Mouse (Mus musculus): ENCODE measurements around the gene Vamp8. TPM values are rescaled to one million over a fixed set of nuclear protein-coding genes. Genes with fewer than 3 reads are reported as not detected.
A peak's percentile ranks its signal among the peaks of the same experiment; 100 is the strongest.

The Vamp8 gene
- polyA plus RNA-seq, 1 experiment = 21.6 TPM

DNA sequence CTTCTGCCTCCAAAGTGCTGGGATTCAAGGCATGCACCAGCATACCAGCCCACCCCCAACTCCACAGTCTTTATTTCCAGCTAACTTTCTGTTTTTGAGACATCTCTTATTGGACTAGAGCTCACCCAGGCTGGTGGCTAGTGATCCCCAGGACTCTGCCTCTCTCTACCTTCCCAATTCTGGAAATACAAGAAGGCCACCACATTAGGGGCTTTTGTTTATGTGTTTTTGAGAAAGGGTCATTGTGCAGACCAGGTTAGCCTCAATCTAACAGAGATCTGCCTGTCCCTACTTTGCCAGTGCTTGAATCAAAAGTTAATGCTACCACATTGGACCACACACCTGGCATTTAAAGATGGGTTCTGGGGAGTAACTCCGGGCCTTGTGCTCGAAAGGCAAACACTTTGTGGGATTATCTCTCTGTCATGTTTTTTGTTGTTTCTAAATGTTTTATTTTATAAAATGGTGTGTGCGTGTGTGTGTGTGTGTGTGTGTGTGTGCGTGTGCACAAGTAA is 23.0 kb downstream of the Vamp8 start:
- no peak for DNase-seq (ENCODE audit: low read depth)
- TF ChIP-seq CTCF (IDR thresholded peaks at IDR 0.05; ENCODE audit: borderline replicate concordance, extremely low read depth, insufficient read depth, insufficient read length) (no peak), POLR2A (IDR thresholded peaks at IDR 0.05; ENCODE audit: borderline replicate concordance, extremely low read depth, insufficient read depth, insufficient read length, poor library complexity, severe bottlenecking) (no peak)

DNA sequence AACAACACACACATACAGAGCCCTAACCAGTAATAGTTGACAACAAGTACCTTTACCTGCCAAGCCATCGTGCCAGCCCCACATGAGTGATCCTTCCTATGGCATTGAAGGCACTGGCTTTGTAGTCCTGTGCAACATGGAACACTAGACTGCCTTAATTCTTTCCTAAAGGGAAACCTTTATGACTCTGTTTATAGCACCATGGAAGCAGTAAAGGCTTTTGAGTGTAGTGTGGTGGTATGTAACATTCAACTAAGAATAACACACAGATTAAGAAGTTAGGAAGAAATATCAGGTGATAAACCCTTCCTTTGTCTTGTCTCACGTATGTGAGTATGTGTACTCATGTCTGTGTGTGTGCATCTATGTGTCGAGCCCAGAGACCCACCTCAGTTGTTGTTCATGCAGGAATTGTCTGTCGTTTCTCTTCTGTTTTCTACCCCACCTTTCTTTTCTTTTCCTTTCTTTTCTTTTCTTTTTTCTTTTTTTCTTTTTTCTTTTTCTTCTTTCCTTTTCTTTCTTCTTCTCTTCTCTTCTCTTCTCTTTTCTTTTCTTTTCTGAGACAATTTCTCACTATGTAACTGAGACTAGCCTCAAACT is 23.6 kb downstream of the Vamp8 start, which contains the start of gene Rnf181:
TSS of gene Rnf181 (minus strand) at position 113 of the 600 bp plus-strand sequence.
- no peak for TF ChIP-seq POLR2A (IDR thresholded peaks at IDR 0.05; ENCODE audit: borderline replicate concordance, extremely low read depth, insufficient read depth, insufficient read length, poor library complexity, severe bottlenecking)
- TF ChIP-seq CTCF (IDR thresholded peaks at IDR 0.05; ENCODE audit: borderline replicate concordance, extremely low read depth, insufficient read depth, insufficient read length) = no peak
- no peak for DNase-seq (ENCODE audit: low read depth)

DNA sequence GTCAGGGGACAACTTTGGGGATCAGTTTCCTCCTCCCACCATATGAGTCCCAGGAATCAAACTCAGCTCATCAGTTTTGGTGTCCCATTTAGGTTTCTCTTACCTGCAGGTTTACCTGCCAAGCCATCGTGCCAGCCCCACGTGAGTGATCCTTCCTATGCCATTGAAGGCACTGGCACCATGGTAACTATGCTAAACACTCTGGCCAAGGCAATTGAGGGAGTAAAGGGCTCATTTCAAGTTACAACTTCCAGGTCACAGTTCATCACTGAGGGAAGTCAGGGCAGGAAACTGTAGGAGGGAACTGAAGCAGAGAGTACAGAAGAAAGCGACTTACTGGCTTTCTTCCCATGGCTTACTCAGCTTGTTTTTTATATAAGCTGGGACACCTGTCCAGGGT is 24.2 kb downstream of the Vamp8 start:
- TF ChIP-seq POLR2A (IDR thresholded peaks at IDR 0.05; ENCODE audit: borderline replicate concordance, extremely low read depth, insufficient read depth, insufficient read length, poor library complexity, severe bottlenecking) (no peak), CTCF (IDR thresholded peaks at IDR 0.05; ENCODE audit: borderline replicate concordance, extremely low read depth, insufficient read depth, insufficient read length) (no peak)
- no peak for DNase-seq (ENCODE audit: low read depth)

DNA sequence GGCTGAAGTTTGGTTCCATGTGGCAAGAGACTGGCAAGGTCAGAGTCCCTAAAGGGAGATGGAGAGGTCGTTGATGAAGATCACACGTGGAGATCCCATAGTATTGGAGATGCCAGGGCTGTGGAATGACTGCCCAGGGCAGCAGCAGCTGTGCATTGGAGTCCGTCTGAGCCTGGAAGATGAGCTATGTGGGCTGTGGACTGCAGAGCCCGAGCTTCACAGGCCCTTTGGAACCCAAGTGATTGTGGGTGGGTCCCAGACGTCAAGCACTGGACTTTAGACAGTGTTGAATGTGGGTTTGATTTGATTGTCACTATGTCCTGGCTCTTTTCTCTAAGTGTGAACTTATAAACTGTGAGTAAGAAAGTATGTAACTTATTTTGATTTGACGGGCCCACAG is 25.5 kb downstream of the Vamp8 start:
- TF ChIP-seq POLR2A (IDR thresholded peaks at IDR 0.05; ENCODE audit: borderline replicate concordance, extremely low read depth, insufficient read depth, insufficient read length, poor library complexity, severe bottlenecking) (no peak), CTCF (IDR thresholded peaks at IDR 0.05; ENCODE audit: borderline replicate concordance, extremely low read depth, insufficient read depth, insufficient read length) (no peak)
- DNase-seq (ENCODE audit: low read depth) = no peak

DNA sequence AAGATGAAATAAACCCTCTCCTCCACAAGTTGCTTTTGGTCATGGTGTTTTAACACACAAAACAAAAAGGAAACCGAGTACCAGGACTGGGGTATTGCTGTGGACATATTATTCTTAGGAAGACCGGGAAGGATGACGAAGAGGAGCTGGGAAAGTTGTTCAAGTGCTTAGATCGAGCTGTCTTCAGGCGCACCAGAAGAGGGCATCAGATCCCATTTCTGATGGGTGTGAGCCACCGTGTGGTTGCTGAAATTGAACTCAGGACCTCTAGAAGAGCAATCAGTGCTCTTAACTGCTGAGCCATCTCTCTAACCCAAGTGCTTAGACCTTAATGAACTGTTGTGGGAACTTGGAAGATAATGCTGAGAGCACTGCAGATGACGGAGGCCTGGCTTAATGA is 26.5 kb downstream of the Vamp8 start:
- TF ChIP-seq CTCF (IDR thresholded peaks at IDR 0.05; ENCODE audit: borderline replicate concordance, extremely low read depth, insufficient read depth, insufficient read length) (0 out of 2 replicates have a peak, but pooled peaks have one; percentile 1), POLR2A (IDR thresholded peaks at IDR 0.05; ENCODE audit: borderline replicate concordance, extremely low read depth, insufficient read depth, insufficient read length, poor library complexity, severe bottlenecking) (no peak)
- no peak for DNase-seq (ENCODE audit: low read depth)

DNA sequence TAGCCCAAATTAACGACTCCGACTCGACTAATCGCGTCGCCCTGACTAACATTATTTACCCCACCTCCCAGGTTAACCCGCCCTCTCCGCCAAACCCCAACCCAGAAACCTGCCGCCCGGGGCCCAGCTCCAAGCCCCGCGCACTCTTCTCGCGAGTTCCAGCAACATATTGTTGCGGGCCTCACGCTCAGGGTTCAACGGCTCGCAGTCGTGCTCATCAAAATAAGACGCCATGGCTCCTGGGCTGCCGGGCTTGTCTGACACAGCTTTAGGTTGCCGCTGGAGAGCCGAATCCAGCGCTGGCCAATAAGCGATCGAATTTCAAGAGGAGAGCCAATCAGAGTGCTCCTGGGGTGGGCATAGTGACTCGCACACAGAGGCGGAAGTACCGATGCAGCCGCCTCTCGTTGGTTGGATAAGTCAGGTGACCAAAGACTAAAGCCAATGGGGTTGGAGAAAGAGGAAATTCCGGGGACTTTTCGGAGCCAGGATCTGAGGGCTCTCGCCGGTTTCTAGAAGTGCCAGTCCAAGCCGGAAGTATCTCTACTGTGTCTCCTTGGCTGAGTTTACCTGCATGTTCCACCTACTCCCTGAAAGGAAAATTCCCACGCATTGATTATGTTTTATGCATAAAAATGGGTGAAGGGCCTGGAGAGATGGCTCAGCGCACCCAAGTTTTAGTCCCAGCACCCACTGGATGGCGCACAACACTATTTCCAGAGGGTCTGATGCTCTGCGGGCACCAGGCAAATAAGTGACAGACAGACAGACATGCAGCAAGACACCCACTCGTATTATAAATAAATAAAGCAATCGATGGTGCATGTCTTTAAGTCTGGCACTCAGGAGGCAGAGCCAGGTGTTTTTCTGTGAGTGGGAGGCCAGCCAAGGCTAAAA is 28.1 kb downstream of the Vamp8 start:
- TF ChIP-seq CTCF (IDR thresholded peaks at IDR 0.05; ENCODE audit: borderline replicate concordance, extremely low read depth, insufficient read depth, insufficient read length) (peak; percentile 23; the same call in 1 of the 2 replicates), POLR2A (IDR thresholded peaks at IDR 0.05; ENCODE audit: borderline replicate concordance, extremely low read depth, insufficient read depth, insufficient read length, poor library complexity, severe bottlenecking) (peak; percentile 43; the same call in 1 of the 2 replicates)
- peak; percentile 99 for DNase-seq (ENCODE audit: low read depth)

DNA sequence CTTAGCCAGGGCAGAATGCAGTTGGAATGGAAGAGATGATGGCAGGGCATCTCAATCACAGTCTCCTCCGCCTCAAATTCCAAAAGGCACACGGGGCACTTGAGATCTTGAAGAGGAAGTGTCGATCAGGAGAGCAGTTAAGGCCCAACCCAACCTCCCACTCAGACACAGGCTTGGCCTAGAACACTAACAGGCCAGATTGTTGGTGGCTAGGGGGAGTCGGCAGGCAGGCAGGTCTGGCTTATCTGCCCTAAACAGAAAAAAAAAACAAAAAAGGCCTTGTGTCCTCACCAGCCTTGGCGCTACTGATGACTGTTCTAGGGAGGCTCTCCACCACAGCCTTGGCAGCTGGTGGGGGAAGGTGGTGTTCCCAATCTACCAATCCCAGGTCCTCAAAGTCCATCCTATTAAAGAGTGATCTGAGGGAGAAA is 29.4 kb downstream of the Vamp8 start:
- no peak for DNase-seq (ENCODE audit: low read depth)
- TF ChIP-seq CTCF (IDR thresholded peaks at IDR 0.05; ENCODE audit: borderline replicate concordance, extremely low read depth, insufficient read depth, insufficient read length) = no peak
- no peak for TF ChIP-seq POLR2A (IDR thresholded peaks at IDR 0.05; ENCODE audit: borderline replicate concordance, extremely low read depth, insufficient read depth, insufficient read length, poor library complexity, severe bottlenecking)

DNA sequence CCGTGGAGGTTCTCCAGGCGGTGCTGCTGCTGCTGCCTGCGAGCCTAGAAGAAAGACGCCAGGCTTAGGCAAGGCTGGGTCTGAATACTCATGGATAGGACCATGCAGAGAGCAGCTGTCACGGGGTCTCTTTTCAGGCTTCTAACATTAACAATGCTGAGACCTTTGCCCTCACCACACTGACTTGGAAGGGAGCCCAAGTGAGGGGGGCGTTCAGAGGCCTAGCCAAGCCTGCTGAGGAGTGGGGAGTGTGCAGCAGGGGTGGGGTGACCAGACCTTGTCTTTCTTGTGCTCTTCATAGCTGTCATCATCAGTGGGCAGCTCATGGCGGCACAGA is 29.9 kb downstream of the Vamp8 start:
- TF ChIP-seq CTCF (IDR thresholded peaks at IDR 0.05; ENCODE audit: borderline replicate concordance, extremely low read depth, insufficient read depth, insufficient read length) (no peak), POLR2A (IDR thresholded peaks at IDR 0.05; ENCODE audit: borderline replicate concordance, extremely low read depth, insufficient read depth, insufficient read length, poor library complexity, severe bottlenecking) (no peak)
- no peak for DNase-seq (ENCODE audit: low read depth)

DNA sequence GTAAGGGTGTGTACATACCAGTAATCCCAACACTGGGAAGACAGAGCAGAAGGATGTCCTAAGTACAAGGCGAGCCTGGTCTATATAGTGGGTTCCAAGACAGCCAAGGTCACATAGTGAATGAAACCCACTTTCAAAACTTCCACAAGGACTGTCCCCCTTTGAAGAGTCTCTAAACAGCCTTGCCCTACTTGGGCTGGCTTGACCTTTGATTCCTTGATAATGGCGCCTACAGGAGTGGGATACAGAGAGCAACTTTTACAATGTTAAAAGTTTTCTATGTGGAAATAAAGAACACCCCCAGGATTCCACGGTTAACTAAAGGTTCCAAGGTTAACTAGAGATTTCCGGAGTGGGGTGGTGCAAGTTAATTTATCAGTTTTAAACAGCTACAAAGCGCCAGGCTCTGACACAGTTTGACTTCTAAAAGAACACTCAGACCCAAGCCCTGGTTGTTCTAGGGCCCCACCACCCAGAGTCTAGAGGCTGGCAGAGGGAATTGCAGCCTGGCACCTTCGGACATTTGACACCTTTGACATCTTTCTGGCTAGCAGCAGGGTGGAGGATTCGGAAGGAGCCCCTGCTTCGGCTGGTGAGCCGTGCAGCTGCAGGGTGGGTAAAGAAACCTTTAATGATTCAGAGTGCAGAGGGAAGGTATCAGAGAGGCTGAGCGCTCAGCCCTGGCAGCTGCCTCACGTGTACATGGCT is 30.5 kb downstream of the Vamp8 start:
- DNase-seq (ENCODE audit: low read depth) = no peak
- TF ChIP-seq POLR2A (IDR thresholded peaks at IDR 0.05; ENCODE audit: borderline replicate concordance, extremely low read depth, insufficient read depth, insufficient read length, poor library complexity, severe bottlenecking) = no peak
- no peak for TF ChIP-seq CTCF (IDR thresholded peaks at IDR 0.05; ENCODE audit: borderline replicate concordance, extremely low read depth, insufficient read depth, insufficient read length)

DNA sequence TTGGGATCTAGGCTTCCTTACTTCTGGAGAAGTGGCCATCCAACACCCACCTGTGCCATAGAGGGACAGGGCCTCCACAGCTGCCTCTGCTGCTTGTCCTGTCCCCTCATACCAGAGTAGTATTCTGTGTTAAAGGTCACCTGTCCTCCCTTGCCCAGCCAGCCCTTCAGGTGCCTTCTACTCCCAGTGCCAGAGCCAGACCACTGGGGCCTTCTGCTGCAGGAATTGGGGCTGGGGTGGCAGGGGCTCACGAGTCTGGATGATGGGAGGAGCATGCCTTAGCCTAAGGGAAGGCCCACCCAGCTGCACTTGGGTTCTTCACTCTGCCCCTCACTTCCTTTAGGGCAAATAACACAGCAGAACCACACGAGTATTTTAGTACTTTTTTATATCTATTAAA is 31.2 kb downstream of the Vamp8 start:
- TF ChIP-seq POLR2A (IDR thresholded peaks at IDR 0.05; ENCODE audit: borderline replicate concordance, extremely low read depth, insufficient read depth, insufficient read length, poor library complexity, severe bottlenecking) (no peak), CTCF (IDR thresholded peaks at IDR 0.05; ENCODE audit: borderline replicate concordance, extremely low read depth, insufficient read depth, insufficient read length) (no peak)
- no peak for DNase-seq (ENCODE audit: low read depth)

Measured in brain, embryonic 14.5 days (tissue).